Mouse (Mus musculus): Measurements from ENCODE around the gene Gpr132. TPM values are rescaled to one million over a fixed set of nuclear protein-coding genes. Genes with fewer than 3 reads are reported as not detected.

Gpr132 gene
- polyA plus RNA-seq, 1 experiment from 2014 or later: 0.22 TPM

GRCm38 (mm10) chr12:112905001-112905400 is 37.0 kb upstream of the Gpr132 start:
- Histone ChIP-seq H3K9ac (ENCODE audit: low read length) (no peak overlapping the region), H3K27me3 (ENCODE audit: control insufficient read depth, insufficient read depth, low read length) (no peaks in the 10 kb centered on the region), H3K4me2 (ENCODE audit: low read depth, low read length) (no peak overlapping the region), H3K4me3 (replicated peaks; ENCODE audit: low read length) (no peak overlapping the region), H3K27ac (ENCODE audit: low read length) (no peak overlapping the region), H3K4me1 (ENCODE audit: control insufficient read depth, insufficient read depth, low read length) (no peaks in the 10 kb centered on the region), H3K9me3 (replicated peaks; ENCODE audit: control insufficient read depth, low read length) (no peaks in the 10 kb centered on the region), H3K36me3 (ENCODE audit: control insufficient read depth, insufficient read depth, low read length) (no peaks in the 10 kb centered on the region)
- 81% methylated on average over 5 of the region's 5 CpGs for WGBS
- no peak for ATAC-seq (ENCODE audit: insufficient read depth, low FRiP score)

GRCm38 (mm10) chr12:112903941-112904340 is 35.9 kb upstream of the Gpr132 start:
- no peaks in the 10 kb centered on the region for H3K27me3 ChIP-seq (ENCODE audit: control insufficient read depth, insufficient read depth, low read length)
- H3K9me3 ChIP-seq (replicated peaks; ENCODE audit: control insufficient read depth, low read length): no peaks in the 10 kb centered on the region
- H3K9ac ChIP-seq (ENCODE audit: low read length): no peak overlapping the region
- no peaks in the 10 kb centered on the region for H3K4me1 ChIP-seq (ENCODE audit: control insufficient read depth, insufficient read depth, low read length)
- no peak overlapping the region for H3K4me2 ChIP-seq (ENCODE audit: low read depth, low read length)
- H3K36me3 ChIP-seq (ENCODE audit: control insufficient read depth, insufficient read depth, low read length): no peaks in the 10 kb centered on the region
- H3K4me3 ChIP-seq (replicated peaks; ENCODE audit: low read length): no peak overlapping the region
- no peak for ATAC-seq (ENCODE audit: insufficient read depth, low FRiP score)
- 63% methylated on average over 8 of the region's 8 CpGs for WGBS
- no peak overlapping the region for H3K27ac ChIP-seq (ENCODE audit: low read length)

- Histone ChIP-seq H3K4me3 (replicated peaks; ENCODE audit: low read length) (no peak overlapping the region), H3K4me1 (ENCODE audit: control insufficient read depth, insufficient read depth, low read length) (peaks cover 7% of the 10 kb centered on the region; the same call in 1 of the 2 replicates), H3K4me2 (ENCODE audit: low read depth, low read length) (no peak overlapping the region), H3K36me3 (ENCODE audit: control insufficient read depth, insufficient read depth, low read length) (no peaks in the 10 kb centered on the region), H3K9ac (ENCODE audit: low read length) (no peak overlapping the region), H3K9me3 (replicated peaks; ENCODE audit: control insufficient read depth, low read length) (no peaks in the 10 kb centered on the region), H3K27ac (ENCODE audit: low read length) (no peak overlapping the region), H3K27me3 (ENCODE audit: control insufficient read depth, insufficient read depth, low read length) (no peaks in the 10 kb centered on the region; the same call in 1 of the 2 replicates)
- no peak for ATAC-seq (ENCODE audit: insufficient read depth, low FRiP score)
- WGBS: 84% methylated on average over 9 of the region's 9 CpGs
These were observed 32.6 kb upstream of the Gpr132 start for GRCm38 (mm10) chr12:112900641-112901040.

- 59% methylated on average over 4 of the region's 4 CpGs for WGBS
- Histone ChIP-seq H3K4me3 (replicated peaks; ENCODE audit: low read length) (no peak overlapping the region), H3K36me3 (ENCODE audit: control insufficient read depth, insufficient read depth, low read length) (no peaks in the 10 kb centered on the region), H3K9ac (ENCODE audit: low read length) (no peak overlapping the region), H3K9me3 (replicated peaks; ENCODE audit: control insufficient read depth, low read length) (no peaks in the 10 kb centered on the region), H3K27me3 (ENCODE audit: control insufficient read depth, insufficient read depth, low read length) (no peaks in the 10 kb centered on the region; the same call in 1 of the 2 replicates), H3K4me1 (ENCODE audit: control insufficient read depth, insufficient read depth, low read length) (peaks cover 12% of the 10 kb centered on the region; the same call in 1 of the 2 replicates), H3K4me2 (ENCODE audit: low read depth, low read length) (no peak overlapping the region), H3K27ac (ENCODE audit: low read length) (no peak overlapping the region)
- ATAC-seq (ENCODE audit: insufficient read depth, low FRiP score): no peak
These were observed 30.9 kb upstream of the Gpr132 start for GRCm38 (mm10) chr12:112898960-112899359.

- Histone ChIP-seq H3K27ac (ENCODE audit: low read length) (no peak overlapping the region), H3K4me1 (ENCODE audit: control insufficient read depth, insufficient read depth, low read length) (peaks cover 12% of the 10 kb centered on the region; the same call in 1 of the 2 replicates), H3K4me3 (replicated peaks; ENCODE audit: low read length) (no peak overlapping the region), H3K36me3 (ENCODE audit: control insufficient read depth, insufficient read depth, low read length) (no peaks in the 10 kb centered on the region), H3K9me3 (replicated peaks; ENCODE audit: control insufficient read depth, low read length) (no peaks in the 10 kb centered on the region), H3K9ac (ENCODE audit: low read length) (no peak overlapping the region), H3K27me3 (ENCODE audit: control insufficient read depth, insufficient read depth, low read length) (no peaks in the 10 kb centered on the region; the same call in 1 of the 2 replicates), H3K4me2 (ENCODE audit: low read depth, low read length) (no peak overlapping the region)
- WGBS: 62% methylated on average over 12 of the region's 12 CpGs
- no peak for ATAC-seq (ENCODE audit: insufficient read depth, low FRiP score)
These were observed 30.3 kb upstream of the Gpr132 start for GRCm38 (mm10) chr12:112898351-112898750.

GRCm38 (mm10) chr12:112897522-112898212 is 29.6 kb upstream of the Gpr132 start:
- WGBS: 24% methylated on average over 16 of the region's 16 CpGs
- peak overlapping the region; percentile 32; the same call in 1 of the 2 replicates for H3K4me2 ChIP-seq (ENCODE audit: low read depth, low read length)
- H3K9me3 ChIP-seq (replicated peaks; ENCODE audit: control insufficient read depth, low read length): no peaks in the 10 kb centered on the region
- H3K4me3 ChIP-seq (replicated peaks; ENCODE audit: low read length): no peak overlapping the region
- H3K36me3 ChIP-seq (ENCODE audit: control insufficient read depth, insufficient read depth, low read length): no peaks in the 10 kb centered on the region
- peak overlapping the region; percentile 31 for H3K9ac ChIP-seq (ENCODE audit: low read length)
- ATAC-seq (ENCODE audit: insufficient read depth, low FRiP score): peak; percentile 80
- no peaks in the 10 kb centered on the region; the same call in 1 of the 2 replicates for H3K27me3 ChIP-seq (ENCODE audit: control insufficient read depth, insufficient read depth, low read length)
- no peak overlapping the region for H3K27ac ChIP-seq (ENCODE audit: low read length)
- peaks cover 12% of the 10 kb centered on the region; the same call in 1 of the 2 replicates for H3K4me1 ChIP-seq (ENCODE audit: control insufficient read depth, insufficient read depth, low read length)

GRCm38 (mm10) chr12:112894969-112895368 is 26.9 kb upstream of the Gpr132 start:
- no peaks in the 10 kb centered on the region for H3K9me3 ChIP-seq (replicated peaks; ENCODE audit: control insufficient read depth, low read length)
- ATAC-seq (ENCODE audit: insufficient read depth, low FRiP score): no peak
- peaks cover 12% of the 10 kb centered on the region; the same call in 1 of the 2 replicates for H3K4me1 ChIP-seq (ENCODE audit: control insufficient read depth, insufficient read depth, low read length)
- no peak overlapping the region for H3K4me3 ChIP-seq (replicated peaks; ENCODE audit: low read length)
- H3K27ac ChIP-seq (ENCODE audit: low read length): peak overlapping the region; percentile 25; the same call in 1 of the 2 replicates
- WGBS: 61% methylated on average over 4 of the region's 4 CpGs
- no peak overlapping the region for H3K9ac ChIP-seq (ENCODE audit: low read length)
- H3K27me3 ChIP-seq (ENCODE audit: control insufficient read depth, insufficient read depth, low read length): no peaks in the 10 kb centered on the region; the same call in 1 of the 2 replicates
- H3K4me2 ChIP-seq (ENCODE audit: low read depth, low read length): 0 out of 2 replicates have a peak overlapping the region, but pooled peaks have one; percentile 5
- H3K36me3 ChIP-seq (ENCODE audit: control insufficient read depth, insufficient read depth, low read length): no peaks in the 10 kb centered on the region

- H3K9me3 ChIP-seq (replicated peaks; ENCODE audit: control insufficient read depth, low read length): no peaks in the 10 kb centered on the region
- H3K27me3 ChIP-seq (ENCODE audit: control insufficient read depth, insufficient read depth, low read length): no peaks in the 10 kb centered on the region; the same call in 1 of the 2 replicates
- no peak for ATAC-seq (ENCODE audit: insufficient read depth, low FRiP score)
- no peak overlapping the region for H3K4me3 ChIP-seq (replicated peaks; ENCODE audit: low read length)
- H3K9ac ChIP-seq (ENCODE audit: low read length): no peak overlapping the region
- H3K27ac ChIP-seq (ENCODE audit: low read length): peak overlapping the region; percentile 25; the same call in 1 of the 2 replicates
- H3K36me3 ChIP-seq (ENCODE audit: control insufficient read depth, insufficient read depth, low read length): no peaks in the 10 kb centered on the region
- H3K4me1 ChIP-seq (ENCODE audit: control insufficient read depth, insufficient read depth, low read length): peaks cover 12% of the 10 kb centered on the region; the same call in 1 of the 2 replicates
- 60% methylated on average over 11 of the region's 11 CpGs for WGBS
- 0 out of 2 replicates have a peak overlapping the region, but pooled peaks have one; percentile 5 for H3K4me2 ChIP-seq (ENCODE audit: low read depth, low read length)
These were observed 26.4 kb upstream of the Gpr132 start for GRCm38 (mm10) chr12:112894303-112894884.

GRCm38 (mm10) chr12:112885465-112885864 is 17.4 kb upstream of the Gpr132 start:
- WGBS: 54% methylated on average over 7 of the region's 7 CpGs
- H3K27me3 ChIP-seq (ENCODE audit: control insufficient read depth, insufficient read depth, low read length): no peaks in the 10 kb centered on the region
- ATAC-seq (ENCODE audit: insufficient read depth, low FRiP score): no peak

More at GRCm38 (mm10) chr12:112885465-112885864, 17.4 kb upstream of the Gpr132 start:
- Histone ChIP-seq H3K9me3 (replicated peaks; ENCODE audit: control insufficient read depth, low read length) (peaks cover 5% of the 10 kb centered on the region; the same call in 1 of the 2 replicates), H3K4me2 (ENCODE audit: low read depth, low read length) (no peak overlapping the region), H3K4me1 (ENCODE audit: control insufficient read depth, insufficient read depth, low read length) (no peaks in the 10 kb centered on the region), H3K9ac (ENCODE audit: low read length) (no peak overlapping the region), H3K36me3 (ENCODE audit: control insufficient read depth, insufficient read depth, low read length) (no peaks in the 10 kb centered on the region), H3K4me3 (replicated peaks; ENCODE audit: low read length) (no peak overlapping the region), H3K27ac (ENCODE audit: low read length) (no peak overlapping the region)

All from stomach, embryonic 16.5 days (tissue).